Mouse (Mus musculus) cerebellum, postnatal 10 days (tissue): Measurements from ENCODE around the gene Rassf7.
"Not testable (repeated sequence)": the region's sequence is repeated elsewhere in the genome, so short reads cannot be mapped to it uniquely, and the experiment has no call there.

Experiments
- DNase-seq, 2 experiments: peaks; one replicate each; pipeline ENCODE4 v3.0.0; 2021; ENCODE audit warnings: mixed read lengths in 2 of 2

Gene Rassf7

GRCm38 (mm10) chr7:141222696-141223215 lies 7.1 kb downstream of the Rassf7 start:
- DNase-seq = no peak

- DNase-seq = no peak
These were observed 10.9 kb downstream of the Rassf7 start for GRCm38 (mm10) chr7:141226535-141226934.

GRCm38 (mm10) chr7:141227796-141228195 lies 12.1 kb downstream of the Rassf7 start:
- DNase-seq = no peak

- DNase-seq = peak; percentile 98 to 99
These were observed 12.8 kb downstream of the Rassf7 start, which contains the start of gene Phrf1 for GRCm38 (mm10) chr7:141228279-141229067. TSS of gene Phrf1 (plus strand) at chr7:141228784.

GRCm38 (mm10) chr7:141229702-141230101 lies 14.0 kb downstream of the Rassf7 start:
- no peak for DNase-seq

- no peak for DNase-seq
These were observed 14.9 kb downstream of the Rassf7 start for GRCm38 (mm10) chr7:141230570-141230969.

GRCm38 (mm10) chr7:141231111-141231510 lies 15.5 kb downstream of the Rassf7 start:
- peak; percentile 57 to 73 for DNase-seq

GRCm38 (mm10) chr7:141231551-141231950 lies 15.9 kb downstream of the Rassf7 start:
- DNase-seq = no peak

GRCm38 (mm10) chr7:141250486-141250885 lies 34.8 kb downstream of the Rassf7 start:
- DNase-seq = not testable (repeated sequence)

GRCm38 (mm10) chr7:141256159-141256558 lies 40.5 kb downstream of the Rassf7 start:
- no peak for DNase-seq

- peak; percentile 45 to 50 for DNase-seq
These were observed 45.8 kb downstream of the Rassf7 start for GRCm38 (mm10) chr7:141261480-141261879.

- no peak for DNase-seq
These were observed 48.0 kb downstream of the Rassf7 start for GRCm38 (mm10) chr7:141263640-141264039.

- no peak for DNase-seq
These were observed 48.5 kb downstream of the Rassf7 start for GRCm38 (mm10) chr7:141264041-141264700.

- peak; percentile 48 to 49 for DNase-seq
These were observed 49.2 kb downstream of the Rassf7 start for GRCm38 (mm10) chr7:141264761-141265410.

GRCm38 (mm10) chr7:141265411-141265738 lies 49.7 kb downstream of the Rassf7 start:
- DNase-seq = no peak

GRCm38 (mm10) chr7:141265739-141266561 lies 50.3 kb downstream of the Rassf7 start, which contains the start of gene Irf7:
TSS of gene Irf7 (minus strand) at chr7:141266481.
- DNase-seq = peak in 1 of 2 experiments; percentile 36
